Mouse (Mus musculus) hindbrain, embryonic 11.5 days (tissue): ENCODE results near the gene Spata48. TPM values are rescaled to one million over a fixed set of nuclear protein-coding genes. Genes with fewer than 3 reads are reported as not detected.

Source experiments
- ATAC-seq: fragments of 200-750 bp; cut with Nextera tagmentation; 2 replicates; pipeline ENCODE4 v1.8.0; 2017; ENCODE audit warnings: mild to moderate bottlenecking, moderate TSS enrichment, moderate library complexity; ENCODE audit not compliant: low FRiP score
- DNase-seq: peaks from one replicate; pipeline ENCODE4 v3.0.0-alpha.2; 2015; ENCODE audit warnings: low spot score
- H3K27ac ChIP-seq: fragments of 300-500 bp; sonication (generic); 2 replicates; pipeline ENCODE4 v1.5.1; 2014; ENCODE audit warnings: mild to moderate bottlenecking, low read depth, low read length
- H3K27me3 ChIP-seq: fragments of 300-500 bp; sonication (generic); 2 replicates; pipeline ENCODE4 v1.6.1; 2014; ENCODE audit warnings: mild to moderate bottlenecking, low read length, moderate library complexity, mixed read lengths; ENCODE audit not compliant: control insufficient read depth, insufficient read depth
- H3K36me3 ChIP-seq: fragments of 300-500 bp; sonication (generic); 2 replicates; pipeline ENCODE4 v1.6.1; 2014; ENCODE audit warnings: mild to moderate bottlenecking, low read length, moderate library complexity, mixed read lengths; ENCODE audit not compliant: control insufficient read depth, insufficient read depth
- H3K4me1 ChIP-seq: fragments of 300-500 bp; sonication (generic); replicated peaks from 2 replicates; pipeline ENCODE4 v1.6.1; 2014; ENCODE audit warnings: low read length, mixed read lengths; ENCODE audit not compliant: control insufficient read depth, insufficient read depth
- H3K4me2 ChIP-seq: fragments of 300-500 bp; sonication (generic); replicated peaks from 2 replicates; pipeline ENCODE4 v1.6.1; 2014; ENCODE audit warnings: mild to moderate bottlenecking, low read depth, low read length
- H3K4me3 ChIP-seq: fragments of 300-500 bp; sonication (generic); 2 replicates; pipeline ENCODE4 v1.5.1; 2014; ENCODE audit warnings: low read depth, low read length
- H3K9ac ChIP-seq: fragments of 300-500 bp; sonication (generic); 2 replicates; pipeline ENCODE4 v1.6.1; 2014; ENCODE audit warnings: low read depth, low read length
- H3K9me3 ChIP-seq: fragments of 300-500 bp; sonication (generic); 2 replicates; pipeline ENCODE4 v1.6.1; 2016; ENCODE audit warnings: low read length; ENCODE audit not compliant: control insufficient read depth
- WGBS: fragments of 180-500 bp; shearing (Covaris S2); extraction: QIAGEN DNeasy Blood & Tissue Kit; methylation state at CpG from one replicate; pipeline ENCODE4 v1.1.7; 2014; 5-methylcytosine and 5-hydroxymethylcytosine counted together
- polyA plus RNA-seq: library from polyadenylated mRNA; unstranded; fragments of >200 nt; fragmentation: Nextera tagmentation; extraction: Ambion mirVana; gene quantifications from 2 replicates; pipeline ENCODE4 v1.2.1, GENCODE M21; 2014

Spata48 gene
- polyA plus RNA-seq, 1 experiment from 2014 or later: 1.6 TPM

DNA sequence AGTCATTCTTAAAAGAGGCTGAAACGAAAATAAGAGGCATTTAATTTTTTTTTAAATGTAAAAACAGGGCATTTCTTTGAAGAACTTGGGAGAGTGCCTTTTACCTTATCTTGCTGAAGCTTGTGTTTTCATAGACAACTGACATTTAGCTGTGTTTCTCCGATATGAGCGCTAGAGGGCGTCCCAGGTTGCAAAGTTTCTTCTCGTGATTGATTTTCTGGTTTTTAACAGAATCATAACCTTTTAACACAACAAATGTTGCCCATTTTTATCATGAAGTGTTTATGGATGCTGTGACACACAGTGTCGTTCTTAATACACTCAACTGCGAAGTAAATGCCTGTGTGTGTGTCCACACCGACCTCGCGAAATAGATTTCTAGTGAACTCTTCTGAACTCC lies 38.0 kb downstream of the Spata48 start:
- no peaks in the 10 kb centered on the region for H3K27me3 ChIP-seq
- ATAC-seq (no peak), DNase-seq (peak; percentile 63)
- no peaks in the 10 kb centered on the region for H3K4me1 ChIP-seq
- H3K27ac ChIP-seq: no peak overlapping the region
- no peaks in the 10 kb centered on the region for H3K36me3 ChIP-seq
- 17% methylated on average over 10 of the region's 10 CpGs for WGBS
- no peak overlapping the region for H3K4me2 ChIP-seq
- H3K4me3 ChIP-seq: no peak overlapping the region
- H3K9ac ChIP-seq: no peak overlapping the region
- H3K9me3 ChIP-seq: no peaks in the 10 kb centered on the region

- no peak overlapping the region for H3K4me2 ChIP-seq
- ATAC-seq: no peak
Observed at GRCm38 (mm10) chr11:11506187-11506586, 44.3 kb downstream of the Spata48 start.

GRCm38 (mm10) chr11:11509413-11509812 lies 47.5 kb downstream of the Spata48 start:
- 71% methylated on average over 2 of the region's 2 CpGs for WGBS
- no peak overlapping the region for H3K4me2 ChIP-seq
- no peaks in the 10 kb centered on the region for H3K36me3 ChIP-seq
- no peaks in the 10 kb centered on the region for H3K27me3 ChIP-seq
- no peak for DNase-seq
- H3K9ac ChIP-seq: no peak overlapping the region
- no peak overlapping the region for H3K4me3 ChIP-seq
- no peak overlapping the region for H3K27ac ChIP-seq
- no peak for ATAC-seq
- H3K9me3 ChIP-seq: no peaks in the 10 kb centered on the region
- H3K4me1 ChIP-seq: no peaks in the 10 kb centered on the region

More at GRCm38 (mm10) chr11:11506187-11506586, 44.3 kb downstream of the Spata48 start:
- Histone ChIP-seq H3K27ac (no peak overlapping the region), H3K4me1 (no peaks in the 10 kb centered on the region), H3K9ac (no peak overlapping the region), H3K9me3 (no peaks in the 10 kb centered on the region), H3K27me3 (no peaks in the 10 kb centered on the region), H3K36me3 (no peaks in the 10 kb centered on the region), H3K4me3 (no peak overlapping the region)
- 75% methylated on average over 2 of the region's 2 CpGs for WGBS
- DNase-seq: no peak

GRCm38 (mm10) chr11:11512056-11512455 lies 50.2 kb downstream of the Spata48 start:
- Histone ChIP-seq H3K27me3 (no peaks in the 10 kb centered on the region), H3K4me1 (no peaks in the 10 kb centered on the region), H3K9ac (no peak overlapping the region), H3K36me3 (no peaks in the 10 kb centered on the region), H3K27ac (no peak overlapping the region), H3K4me3 (no peak overlapping the region), H3K9me3 (no peaks in the 10 kb centered on the region), H3K4me2 (no peak overlapping the region)
- 41% methylated on average over 2 of the region's 2 CpGs for WGBS
- ATAC-seq (no peak), DNase-seq (no peak)

DNA sequence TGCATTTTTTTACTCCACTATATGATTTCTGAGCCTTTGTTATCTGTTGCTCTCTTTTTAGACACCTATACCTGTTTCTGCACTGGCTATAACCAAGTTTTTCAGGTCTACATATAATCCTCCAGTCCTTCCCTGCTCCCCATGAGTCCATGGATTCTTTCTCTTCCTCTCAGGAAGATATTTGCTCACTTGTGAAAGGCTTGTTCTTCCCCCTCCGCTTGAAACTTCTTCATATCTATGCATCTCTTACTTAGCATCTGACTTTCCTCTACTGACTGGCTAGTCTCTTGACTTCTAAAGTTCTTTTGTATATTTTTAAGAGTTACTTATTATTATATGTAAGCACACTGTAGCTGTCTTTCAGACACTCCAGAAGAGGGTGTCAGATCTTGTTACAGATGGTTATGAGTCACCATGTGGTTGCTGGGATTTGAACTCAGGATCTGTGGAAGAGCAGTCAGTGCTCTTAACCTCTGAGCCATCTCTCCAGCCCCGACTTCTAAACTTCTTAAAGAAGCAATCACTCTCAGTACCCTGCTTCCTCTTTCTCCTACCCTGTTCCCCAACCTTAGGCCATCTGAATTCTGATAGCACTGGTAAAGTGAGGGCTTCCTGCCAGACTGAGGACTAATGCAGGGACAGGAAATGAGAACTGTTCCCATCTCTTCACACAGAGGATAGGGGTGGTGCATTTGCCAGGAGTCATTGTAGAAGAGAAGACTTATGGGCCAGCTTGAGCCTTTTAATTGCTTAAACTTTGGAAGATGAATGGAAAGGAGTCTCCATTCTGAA lies 51.3 kb downstream of the Spata48 start:
- Histone ChIP-seq H3K4me2 (no peak overlapping the region), H3K9me3 (no peaks in the 10 kb centered on the region), H3K9ac (no peak overlapping the region), H3K27ac (no peak overlapping the region), H3K4me1 (no peaks in the 10 kb centered on the region), H3K36me3 (no peaks in the 10 kb centered on the region), H3K27me3 (no peaks in the 10 kb centered on the region), H3K4me3 (no peak overlapping the region)
- ATAC-seq: no peak
- no peak for DNase-seq
- WGBS: 88% methylated on average over 2 of the region's 2 CpGs

DNA sequence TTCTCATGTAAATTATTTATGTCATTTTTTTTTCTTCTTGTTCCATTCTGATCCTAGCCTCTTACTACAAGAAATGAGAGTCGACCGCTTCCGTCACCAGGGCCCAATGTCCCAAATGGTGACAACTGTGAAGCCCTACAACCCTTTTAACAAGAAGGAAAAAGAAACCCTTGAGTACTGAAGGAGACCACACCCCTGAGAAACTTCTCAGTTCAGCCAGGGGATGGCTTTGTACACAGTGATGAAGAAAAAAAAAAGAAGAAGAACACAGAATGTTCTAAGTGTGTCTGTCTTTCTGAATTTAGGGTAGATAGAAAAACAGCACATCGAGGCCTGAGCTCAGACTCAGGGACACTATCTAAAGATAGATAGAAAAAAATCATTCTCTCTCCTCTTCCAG lies 53.0 kb downstream of the Spata48 start:
- H3K27ac ChIP-seq: no peak overlapping the region
- H3K27me3 ChIP-seq: no peaks in the 10 kb centered on the region
- no peaks in the 10 kb centered on the region for H3K9me3 ChIP-seq
- DNase-seq (no peak), ATAC-seq (no peak)
- WGBS: 91% methylated on average over 4 of the region's 4 CpGs
- no peak overlapping the region for H3K4me3 ChIP-seq
- H3K4me1 ChIP-seq: no peaks in the 10 kb centered on the region
- no peak overlapping the region for H3K9ac ChIP-seq
- no peak overlapping the region for H3K4me2 ChIP-seq
- no peaks in the 10 kb centered on the region for H3K36me3 ChIP-seq

DNA sequence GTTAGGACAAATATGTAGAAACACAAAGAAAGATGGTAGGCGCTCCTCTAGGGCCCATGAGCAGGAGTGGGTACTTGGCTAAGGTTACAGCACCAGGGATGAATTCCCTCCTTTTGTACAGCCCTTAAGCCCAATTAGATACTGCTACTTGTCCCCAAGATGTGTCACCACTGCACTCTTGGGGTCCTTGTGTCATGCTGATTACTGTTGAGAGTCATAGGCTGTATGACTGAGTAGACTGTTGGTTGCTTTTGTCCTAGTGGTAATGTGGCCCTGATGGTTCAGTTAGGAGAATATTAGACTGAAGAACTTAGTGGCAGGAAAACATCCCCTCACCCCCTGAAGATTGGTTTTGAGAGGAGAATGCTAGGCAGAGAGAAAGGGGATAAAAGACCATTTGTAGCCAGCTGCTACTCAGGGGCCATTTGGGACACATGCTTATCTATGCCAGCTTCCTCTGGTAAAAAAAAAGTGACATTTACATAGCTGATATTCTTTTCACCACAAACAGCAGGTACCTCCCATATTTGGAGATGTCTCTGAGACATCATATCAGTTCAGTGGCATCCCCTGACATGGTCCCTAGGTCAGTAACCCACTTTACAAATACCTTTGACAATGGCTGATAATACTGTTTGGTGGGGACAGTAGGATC lies 56.0 kb downstream of the Spata48 start:
- Histone ChIP-seq H3K9me3 (no peaks in the 10 kb centered on the region), H3K36me3 (no peaks in the 10 kb centered on the region), H3K27ac (no peak overlapping the region), H3K4me2 (no peak overlapping the region), H3K4me3 (no peak overlapping the region), H3K4me1 (no peaks in the 10 kb centered on the region), H3K27me3 (no peaks in the 10 kb centered on the region), H3K9ac (no peak overlapping the region)
- DNase-seq: no peak
- WGBS: 86% methylated on average over 1 of the region's 1 CpGs
- no peak for ATAC-seq

GRCm38 (mm10) chr11:11519255-11520243 lies 57.7 kb downstream of the Spata48 start:
- 92% methylated on average over 10 of the region's 10 CpGs for WGBS
- no peak overlapping the region for H3K4me3 ChIP-seq
- DNase-seq: no peak
- H3K9ac ChIP-seq: no peak overlapping the region
- H3K4me2 ChIP-seq: no peak overlapping the region
- no peak for ATAC-seq
- H3K4me1 ChIP-seq: no peaks in the 10 kb centered on the region
- H3K9me3 ChIP-seq: no peaks in the 10 kb centered on the region
- H3K27me3 ChIP-seq: no peaks in the 10 kb centered on the region
- H3K36me3 ChIP-seq: no peaks in the 10 kb centered on the region
- H3K27ac ChIP-seq: no peak overlapping the region
